Mouse (Mus musculus) macrophage (primary cell): Measurements from ENCODE around the gene Atp1a1. TPM values are rescaled to one million over a fixed set of nuclear protein-coding genes. Genes with fewer than 3 reads are reported as not detected.

Experiments used
- H3K27ac ChIP-seq: fragments of 350-480 bp; formaldehyde crosslinking; 2 replicates; pipeline ENCODE4 v1.9.0; 2021
- H3K36me3 ChIP-seq: fragments of 350-480 bp; formaldehyde crosslinking; 2 replicates; pipeline ENCODE4 v1.9.0; 2021; ENCODE audit errors: inconsistent target
- H3K4me3 ChIP-seq: fragments of 350-480 bp; formaldehyde crosslinking; 2 replicates; pipeline ENCODE4 v1.9.0; 2021; ENCODE audit errors: inconsistent target
- H3K79me2 ChIP-seq: fragments of 350-480 bp; formaldehyde crosslinking; 2 replicates; pipeline ENCODE4 v1.9.0; 2021; ENCODE audit errors: inconsistent target
- WGBS: methylation state at CpG from one replicate; pipeline ENCODE4 v1.1.7; 2026; ENCODE audit warnings: inconsistent platforms; ENCODE audit not compliant: missing documents; 5-methylcytosine and 5-hydroxymethylcytosine counted together
- polyA plus RNA-seq: library from polyadenylated mRNA; stranded (reverse); fragments of 250-400 nt; gene quantifications from 3 replicates; pipeline ENCODE4 v1.2.4, GENCODE M21; 2018; ENCODE audit warnings: inconsistent platforms

Atp1a1 gene
- polyA plus RNA-seq, 1 experiment from 2014 or later, result 164 TPM

- H3K27ac ChIP-seq, result no peak overlapping the region
- H3K4me3 ChIP-seq, result no peak overlapping the region
- peaks cover 63% of the 10 kb centered on the region for H3K36me3 ChIP-seq
- WGBS, result 94% methylated on average over 21 of the region's 21 CpGs
- peaks cover 38% of the 10 kb centered on the region for H3K79me2 ChIP-seq
Observed at GRCm38 (mm10) chr3:101592281-101593265, 11.9 kb downstream of the Atp1a1 start.

DNA sequence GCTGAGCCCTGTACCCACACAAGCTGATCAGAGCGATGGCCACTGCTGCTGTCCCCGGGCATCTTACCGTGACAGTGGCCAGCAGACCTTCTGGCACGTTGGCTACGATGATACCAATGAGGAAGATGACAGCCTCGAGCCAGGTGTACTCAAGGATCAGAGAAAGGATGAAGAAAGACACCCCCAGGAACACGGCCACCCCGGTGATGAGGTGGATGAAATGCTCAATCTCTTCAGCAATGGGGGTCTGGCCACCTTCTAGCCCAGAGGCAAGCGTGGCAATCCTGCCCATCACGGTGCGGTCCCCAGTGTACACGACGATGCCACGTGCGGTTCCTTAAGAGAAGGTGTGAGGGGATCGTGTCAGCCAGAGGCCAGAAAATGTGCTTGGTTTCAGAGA is 14.1 kb downstream of the Atp1a1 start:
- WGBS, result 94% methylated on average over 16 of the region's 16 CpGs
- H3K27ac ChIP-seq, result no peak overlapping the region
- peaks cover 21% of the 10 kb centered on the region for H3K79me2 ChIP-seq
- H3K4me3 ChIP-seq, result no peak overlapping the region
- H3K36me3 ChIP-seq, result peaks cover 85% of the 10 kb centered on the region

- Histone ChIP-seq H3K27ac (no peak overlapping the region), H3K79me2 (peaks cover under 1% of the 10 kb centered on the region; the same call in 1 of the 2 replicates), H3K36me3 (peaks cover 98% of the 10 kb centered on the region), H3K4me3 (no peak overlapping the region)
- WGBS, result 98% methylated on average over 7 of the region's 7 CpGs
Observed at GRCm38 (mm10) chr3:101588299-101588698, 16.2 kb downstream of the Atp1a1 start.

DNA sequence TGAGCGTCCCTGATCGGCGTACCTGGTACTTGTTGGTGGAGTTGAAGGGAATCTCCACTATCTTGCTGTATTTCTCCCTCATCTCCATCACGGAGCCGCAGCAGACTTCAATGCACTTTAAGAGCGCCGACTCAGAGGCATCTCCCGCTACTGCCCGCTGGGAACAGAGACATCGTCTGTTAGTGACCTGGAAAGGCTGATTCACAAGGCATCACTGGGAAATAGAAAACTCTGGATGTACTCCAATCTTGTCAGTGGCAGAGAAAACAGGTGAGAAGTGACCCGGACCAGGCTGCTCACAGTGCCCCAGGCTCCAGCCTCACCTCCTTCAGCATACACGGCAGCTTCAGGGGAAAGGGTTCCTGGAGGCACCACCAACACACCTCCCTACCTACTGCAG is 17.7 kb downstream of the Atp1a1 start:
- no peak overlapping the region for H3K27ac ChIP-seq
- WGBS, result 95% methylated on average over 12 of the region's 12 CpGs
- peaks cover 98% of the 10 kb centered on the region for H3K36me3 ChIP-seq
- no peak overlapping the region for H3K4me3 ChIP-seq
- H3K79me2 ChIP-seq, result no peaks in the 10 kb centered on the region

- WGBS, result 88% methylated on average over 3 of the region's 3 CpGs
Observed at GRCm38 (mm10) chr3:101578072-101578471, 26.4 kb downstream of the Atp1a1 start.

DNA sequence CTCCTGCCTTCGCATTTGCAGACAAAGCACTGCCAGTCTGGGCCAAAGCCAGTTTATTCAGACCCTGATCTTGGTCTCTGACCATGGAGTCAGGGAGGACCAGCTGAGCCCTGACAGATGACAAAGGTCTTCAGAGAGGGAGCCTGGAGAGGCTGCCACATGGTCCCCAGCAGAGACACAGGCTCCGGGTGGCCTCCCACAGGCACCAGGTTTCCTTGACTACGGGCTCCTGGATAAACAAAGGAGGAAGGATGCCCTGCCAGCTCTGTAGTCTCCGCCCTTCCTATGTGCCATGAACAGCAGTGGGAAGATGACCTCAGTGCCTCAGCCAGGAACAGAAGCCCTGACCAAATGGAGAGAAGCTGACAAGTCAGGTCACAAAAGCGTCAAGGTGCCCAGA is 27.1 kb downstream of the Atp1a1 start:
- H3K36me3 ChIP-seq, result peaks cover 67% of the 10 kb centered on the region
- H3K27ac ChIP-seq, result no peak overlapping the region
- no peaks in the 10 kb centered on the region for H3K79me2 ChIP-seq
- H3K4me3 ChIP-seq, result no peak overlapping the region
- 94% methylated on average over 5 of the region's 5 CpGs for WGBS

More at GRCm38 (mm10) chr3:101578072-101578471, 26.4 kb downstream of the Atp1a1 start:
- H3K27ac ChIP-seq, result no peak overlapping the region
- H3K36me3 ChIP-seq, result peaks cover 75% of the 10 kb centered on the region
- H3K4me3 ChIP-seq, result no peak overlapping the region
- no peaks in the 10 kb centered on the region for H3K79me2 ChIP-seq

GRCm38 (mm10) chr3:101575527-101576085 is 28.9 kb downstream of the Atp1a1 start:
- no peak overlapping the region for H3K27ac ChIP-seq
- H3K36me3 ChIP-seq, result peaks cover 50% of the 10 kb centered on the region
- no peaks in the 10 kb centered on the region for H3K79me2 ChIP-seq
- 62% methylated on average over 9 of the region's 9 CpGs for WGBS
- no peak overlapping the region for H3K4me3 ChIP-seq

DNA sequence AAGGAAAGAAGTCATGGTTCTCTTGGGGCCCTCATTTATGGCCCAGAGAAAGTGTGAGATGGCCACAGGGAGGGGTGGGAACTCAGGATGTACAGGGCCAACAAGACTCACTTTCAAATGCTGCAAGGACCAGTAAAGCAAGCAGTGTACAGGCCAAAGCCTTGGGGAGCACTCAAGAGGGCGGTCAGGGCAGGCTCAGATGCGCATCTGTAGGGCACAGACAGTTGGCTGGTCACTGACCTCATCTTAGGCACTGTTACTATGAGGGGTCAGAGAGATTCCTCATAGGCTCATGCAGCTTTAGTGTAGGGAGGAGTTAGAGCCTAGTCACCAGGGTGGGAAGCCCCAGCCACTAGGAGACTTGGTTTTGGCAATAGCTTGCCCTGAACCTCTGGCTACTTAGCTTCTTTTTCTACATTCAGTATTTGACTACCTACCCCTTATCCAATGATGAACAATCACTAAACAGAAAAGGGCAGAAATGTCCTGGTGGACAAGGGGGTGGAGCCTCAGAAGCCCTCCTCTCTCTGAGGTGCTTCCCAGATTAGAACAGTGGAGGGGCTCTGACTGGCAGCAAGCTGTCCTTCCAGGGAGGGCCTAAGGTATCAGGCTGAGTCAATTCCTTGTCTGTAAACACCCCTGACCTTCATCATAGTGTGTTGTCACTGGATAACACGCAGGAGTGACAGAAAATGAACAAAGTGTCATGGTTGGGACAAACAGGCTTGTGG is 29.9 kb downstream of the Atp1a1 start:
- Histone ChIP-seq H3K36me3 (peaks cover 40% of the 10 kb centered on the region), H3K79me2 (no peaks in the 10 kb centered on the region), H3K27ac (no peak overlapping the region), H3K4me3 (no peak overlapping the region)
- WGBS, result 98% methylated on average over 3 of the region's 3 CpGs

DNA sequence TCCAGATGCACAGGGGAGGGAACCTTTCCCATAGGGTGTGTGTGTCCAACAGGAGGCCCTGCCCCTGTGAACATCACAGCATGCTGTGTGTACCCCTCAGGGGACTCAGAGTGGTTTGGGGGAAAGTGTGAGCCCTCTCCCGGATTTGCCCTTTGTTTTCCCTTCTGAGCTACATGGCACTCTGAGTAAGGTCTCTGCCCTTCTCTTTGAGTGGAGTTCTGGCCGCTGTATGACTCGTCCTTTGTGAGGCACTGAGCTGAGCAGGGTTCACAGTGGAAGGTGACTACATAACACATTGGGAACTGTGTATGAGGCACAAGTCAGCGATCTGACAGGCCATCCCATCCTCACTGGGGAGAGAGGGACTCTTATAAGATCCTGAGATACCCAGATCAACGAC is 31.5 kb downstream of the Atp1a1 start:
- Histone ChIP-seq H3K27ac (no peak overlapping the region), H3K36me3 (peaks cover 24% of the 10 kb centered on the region), H3K4me3 (no peak overlapping the region), H3K79me2 (no peaks in the 10 kb centered on the region)
- 81% methylated on average over 5 of the region's 5 CpGs for WGBS

GRCm38 (mm10) chr3:101572174-101572626 is 32.3 kb downstream of the Atp1a1 start:
- Histone ChIP-seq H3K79me2 (no peaks in the 10 kb centered on the region), H3K27ac (no peak overlapping the region), H3K36me3 (peaks cover 16% of the 10 kb centered on the region), H3K4me3 (no peak overlapping the region)
- WGBS, result over 99% methylated on average over 7 of the region's 7 CpGs

DNA sequence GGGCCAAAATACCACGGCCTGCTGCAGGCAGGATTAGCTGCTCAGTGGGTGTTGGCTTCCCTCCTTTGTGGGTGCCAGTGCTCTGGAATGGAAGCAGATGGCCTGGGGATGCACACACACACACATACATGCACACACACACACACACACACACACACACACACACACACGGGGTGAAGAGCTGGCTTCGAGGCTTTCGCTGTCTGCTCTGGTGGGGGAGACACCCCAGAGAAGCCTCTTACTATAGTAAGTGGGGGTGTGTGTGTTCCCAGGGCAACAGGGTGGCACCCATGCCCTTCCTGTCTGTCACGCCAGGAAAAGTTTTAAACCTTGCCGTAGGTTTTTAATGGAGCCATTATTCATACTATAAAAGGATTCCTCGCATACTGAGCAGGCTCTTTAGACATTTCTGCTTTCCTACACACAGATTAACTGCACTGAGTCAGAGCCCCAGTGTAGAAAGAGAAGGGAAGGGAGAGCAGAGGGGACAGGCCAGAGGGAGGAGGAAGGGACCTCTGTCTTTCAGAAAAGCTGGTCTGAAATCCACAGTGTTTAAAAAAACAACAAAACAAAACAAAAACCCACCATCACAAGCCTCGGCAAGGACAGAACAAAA is 32.9 kb downstream of the Atp1a1 start:
- WGBS, result 97% methylated on average over 6 of the region's 8 CpGs
- H3K27ac ChIP-seq, result no peak overlapping the region

DNA sequence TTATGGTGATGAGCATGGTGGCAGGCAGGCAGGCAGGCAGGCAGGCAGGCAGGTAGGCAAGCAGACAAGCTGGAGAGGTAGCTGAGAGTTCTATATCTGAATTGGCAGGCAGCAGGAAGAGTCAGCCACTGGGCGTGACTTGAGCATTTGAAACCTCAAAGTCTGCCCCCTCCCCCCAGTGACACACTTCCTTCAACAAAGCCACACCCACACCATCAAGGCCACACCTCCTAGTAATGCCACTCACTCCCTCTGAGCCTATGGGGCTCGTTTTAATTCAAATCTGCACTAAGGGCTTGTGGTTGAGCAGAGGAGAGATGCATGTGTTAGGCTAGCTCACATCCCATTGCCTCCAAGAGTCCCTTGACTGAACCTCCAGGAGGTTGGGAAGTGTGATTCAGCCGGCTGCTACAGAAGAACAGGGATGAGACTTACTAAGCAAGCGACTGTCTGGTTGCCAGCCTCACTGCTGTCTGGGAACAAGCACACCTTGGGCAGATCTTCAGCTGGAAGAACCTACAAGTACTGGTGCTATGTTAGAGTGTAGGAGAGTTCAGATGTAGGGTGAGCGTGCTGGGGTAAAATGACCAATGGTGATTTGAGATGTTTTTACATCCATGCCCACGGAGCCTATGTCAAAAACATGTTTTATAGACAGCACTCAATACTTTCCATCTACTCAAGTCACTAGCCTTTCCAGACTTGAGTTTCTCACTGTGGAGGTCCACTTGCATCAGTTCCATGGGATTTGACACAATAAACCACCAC is 33.6 kb downstream of the Atp1a1 start:
- no peak overlapping the region for H3K4me3 ChIP-seq
- H3K36me3 ChIP-seq, result peaks cover 3% of the 10 kb centered on the region; the same call in 1 of the 2 replicates
- 90% methylated on average over 6 of the region's 6 CpGs for WGBS
- H3K27ac ChIP-seq, result no peak overlapping the region
- H3K79me2 ChIP-seq, result no peaks in the 10 kb centered on the region

More for the DNA sequence above, 32.9 kb downstream of the Atp1a1 start:
- no peaks in the 10 kb centered on the region for H3K79me2 ChIP-seq
- peaks cover 10% of the 10 kb centered on the region for H3K36me3 ChIP-seq
- no peak overlapping the region for H3K4me3 ChIP-seq

DNA sequence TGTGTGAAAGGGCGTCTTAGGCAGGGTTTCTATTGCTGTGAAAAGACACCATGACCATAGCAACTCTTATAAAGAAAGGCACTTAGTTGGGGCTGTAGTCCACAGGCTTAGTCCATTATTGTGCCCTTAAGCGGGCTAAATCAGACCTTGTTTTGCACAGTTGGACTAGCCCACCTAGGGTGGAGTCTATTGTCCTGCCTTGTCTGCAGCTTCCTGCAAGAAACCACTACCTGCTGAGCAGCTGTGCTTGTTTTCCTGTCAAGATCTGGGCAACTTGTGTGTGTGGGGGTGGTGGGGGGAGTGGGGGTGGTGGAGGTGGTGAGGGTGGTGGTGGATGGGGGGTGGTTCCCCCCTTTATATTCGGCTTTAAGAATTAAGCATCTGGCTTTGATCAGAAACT is 34.2 kb downstream of the Atp1a1 start:
- 89% methylated on average over 3 of the region's 3 CpGs for WGBS

DNA sequence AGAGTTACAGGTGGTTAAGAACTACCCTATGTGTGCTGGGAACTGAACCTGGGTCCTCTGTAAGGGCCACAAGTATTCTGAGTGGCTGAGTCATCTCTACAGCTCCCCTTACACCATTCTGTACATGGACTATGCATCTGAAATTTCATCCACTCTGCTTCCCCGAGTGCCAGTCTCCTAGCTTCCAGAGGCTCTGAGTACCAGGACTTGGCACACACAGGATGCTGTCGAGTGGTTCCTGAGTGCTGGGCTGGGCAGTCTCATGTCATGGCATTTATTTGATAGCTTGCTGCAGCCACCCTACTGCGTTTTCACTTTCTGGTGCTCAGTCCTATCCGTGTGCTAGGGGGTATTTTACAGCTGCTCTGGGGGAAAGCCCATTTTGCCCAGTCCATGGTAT is 35.9 kb downstream of the Atp1a1 start:
- H3K27ac ChIP-seq, result no peak overlapping the region
- no peak overlapping the region for H3K4me3 ChIP-seq
- H3K79me2 ChIP-seq, result no peaks in the 10 kb centered on the region
- 92% methylated on average over 4 of the region's 4 CpGs for WGBS
- H3K36me3 ChIP-seq, result no peaks in the 10 kb centered on the region

More for the DNA sequence above, 34.2 kb downstream of the Atp1a1 start:
- H3K4me3 ChIP-seq, result no peak overlapping the region
- H3K27ac ChIP-seq, result no peak overlapping the region
- H3K79me2 ChIP-seq, result no peaks in the 10 kb centered on the region
- no peaks in the 10 kb centered on the region for H3K36me3 ChIP-seq
